In the genomic region with DNA sequence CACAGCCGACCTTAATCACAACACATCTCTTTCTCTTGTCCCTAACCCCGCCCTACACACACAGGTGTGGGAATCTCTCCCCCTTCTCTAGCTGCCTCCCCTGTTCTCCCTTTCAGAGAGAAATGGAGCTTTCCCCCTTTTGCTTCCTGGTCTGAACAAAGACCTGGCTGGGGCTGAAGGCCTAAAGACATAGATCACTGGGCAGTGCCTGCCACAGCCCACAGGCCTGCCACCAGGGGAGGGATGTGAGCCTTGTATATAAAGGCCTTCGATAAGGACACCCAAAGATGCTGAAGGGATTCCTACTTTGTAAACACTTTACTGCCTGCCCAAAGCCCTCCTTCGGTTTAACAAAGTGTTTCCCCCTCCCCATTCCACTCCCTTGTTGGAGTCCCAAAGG, we compare ENCODE assay signal across 10 mouse cellular contexts. TPM values are rescaled to one million over a fixed set of nuclear protein-coding genes. Genes with fewer than 3 reads are reported as not detected.
DNase-seq lines count a peak whose midpoint lies in the region; ATAC-seq lines count a peak whose summit lies in the region.
"Had no signal": no experiment of that assay in that cellular context is flagged by ENCODE, and none has a peak within 500 bp of the region (broad histone marks: within the 10 kb centered on the region; RNA-seq: fewer than 3 reads in every experiment).

No protein-coding gene starts in this region.

- H3K4me1 ChIP-seq in heart, embryonic 10.5 days = peaks cover 19% of the 10 kb centered on the region
- H3K4me1 ChIP-seq in limb, embryonic 12.5 days (replicated peaks) = peaks cover 34% of the 10 kb centered on the region

- no peak for DNase-seq in heart, embryonic 10.5 days (ENCODE audit: low spot score)
- DNase-seq in heart, postnatal 25 days (ENCODE audit: low spot score) = no peak
- DNase-seq in right cerebral cortex, adult 2 months (ENCODE audit: low spot score in 2 of 2) = peak; percentile 9 to 34
- DNase-seq in right cerebral cortex, postnatal 36 days (ENCODE audit: low spot score in 2 of 2) = no peak
- DNase-seq in spleen, postnatal 10 days (ENCODE audit: low spot score in 2 of 2) = no peak
- no peak for DNase-seq in Muller cell, postnatal 12 days (ENCODE audit: inconsistent ontology term)
- no peak for DNase-seq in gastrocnemius, postnatal 36 days

- 0 out of 2 replicates have a peak overlapping the region, but pooled peaks have one; percentile 74 for H3K4me3 ChIP-seq in heart, embryonic 10.5 days
- H3K4me3 ChIP-seq in limb, embryonic 12.5 days (replicated peaks) = peak overlapping the region; percentile 63

- H3K27ac ChIP-seq in heart, embryonic 10.5 days = no peak overlapping the region
- H3K27ac ChIP-seq in limb, embryonic 12.5 days = no peak overlapping the region
- H3K27ac ChIP-seq: macrophage had no signal

- peak overlapping the region; percentile 98 for H3K4me2 ChIP-seq in limb, embryonic 12.5 days

- no peaks in the 10 kb centered on the region for H3K36me3 ChIP-seq in heart, embryonic 10.5 days
- H3K36me3 ChIP-seq in limb, embryonic 12.5 days = no peaks in the 10 kb centered on the region

- H3K27me3 ChIP-seq in heart, embryonic 10.5 days (ENCODE audit: insufficient read depth, poor library complexity, severe bottlenecking) = peaks cover 71% of the 10 kb centered on the region
- H3K27me3 ChIP-seq in limb, embryonic 12.5 days = peaks cover 62% of the 10 kb centered on the region

- H3K9me3 ChIP-seq in heart, embryonic 10.5 days = no peaks in the 10 kb centered on the region
- no peaks in the 10 kb centered on the region for H3K9me3 ChIP-seq in limb, embryonic 12.5 days

- intact Hi-C loops in heart, postnatal 25 days (cut with DNase I) = loop anchor here (5.0 kb wide), 1 partner anchor 1189 kb away; no protein-coding TSS in a partner anchor
- intact Hi-C loops in gastrocnemius, postnatal 36 days (cut with DNase I) = no loop called here

- 8% methylated on average over 4 of the region's 4 CpGs for WGBS in heart, embryonic 10.5 days
- WGBS in limb, embryonic 12.5 days = 9% methylated on average over 4 of the region's 4 CpGs

- no peak overlapping the region for H3K9ac ChIP-seq in limb, embryonic 12.5 days (replicated peaks)

- no peak for ATAC-seq in limb, embryonic 12.5 days (ENCODE audit: insufficient number of reproducible peaks, insufficient read depth, low FRiP score, low TSS enrichment, low read depth)

RNA-seq across cellular contexts. Expression of gene Ptprt, which starts 0.8 kb away (rescaled TPM):
- polyA plus RNA-seq in heart, embryonic 10.5 days (2016; fragmentation: Nextera tagmentation; extraction: Ambion mirVana) = 0.31 and 0.51 TPM in 2 replicates
- under 1 TPM; 0.16 to 0.31 TPM for total RNA-seq in heart, postnatal 25 days (2021)
- 4.0 and 4.7 TPM in 2 replicates for polyA plus RNA-seq in limb, embryonic 12.5 days (2016; fragmentation: Nextera tagmentation; extraction: Ambion mirVana)
- under 1 TPM; 0.51 to 0.64 TPM for total RNA-seq in gastrocnemius, postnatal 36 days (2021)
- total RNA-seq: granulocyte monocyte progenitor cell, adult 5-6 weeks had no signal
- polyA plus RNA-seq: macrophage had no signal

Comparison
In these comparisons a context has a peak if more than half of its experiments do, and no peak if none do; other contexts are left out.
1. DNase-seq: peak in right cerebral cortex, adult 2 months (2 of 2); none in heart, embryonic 10.5 days (single experiment), heart, postnatal 25 days (single experiment), right cerebral cortex, postnatal 36 days (0 of 2), spleen, postnatal 10 days (0 of 2), Muller cell, postnatal 12 days (single experiment) and gastrocnemius, postnatal 36 days (0 of 2).